Mouse (Mus musculus) spleen, adult 2 months (tissue): ENCODE data around the gene Zbtb26. TPM values are rescaled to one million over a fixed set of nuclear protein-coding genes. Genes with fewer than 3 reads are reported as not detected.

Experiments
- DNase-seq, 2 experiments: peaks; one replicate each; pipeline versions ENCODE4 v3.0.0 to v3.0.0-alpha.2; 2012 to 2021; ENCODE audit warnings: low spot score in 2 of 2, low read depth in 1 of 2
- H3K27ac ChIP-seq: fragments of 200-500 bp; 2 replicates; pipeline ENCODE4 v1.5.1; 2012; ENCODE audit warnings: low read length, inconsistent platforms; ENCODE audit not compliant: insufficient read depth
- H3K27me3 ChIP-seq: fragments of 200-500 bp; 2 replicates; pipeline ENCODE4 v1.6.1; 2012; ENCODE audit warnings: mild to moderate bottlenecking, moderate library complexity, low read length, inconsistent platforms; ENCODE audit not compliant: control insufficient read depth, insufficient read depth
- H3K36me3 ChIP-seq: fragments of 200-500 bp; 2 replicates; pipeline ENCODE4 v1.6.1; 2012; ENCODE audit warnings: mild to moderate bottlenecking, low read length, inconsistent platforms; ENCODE audit not compliant: control insufficient read depth, insufficient read depth
- H3K4me1 ChIP-seq: fragments of 200-500 bp; 2 replicates; pipeline ENCODE4 v1.6.1; 2011; ENCODE audit warnings: inconsistent platforms; ENCODE audit not compliant: control insufficient read depth, insufficient read depth, insufficient read length
- H3K4me3 ChIP-seq: fragments of 200-500 bp; 2 replicates; pipeline ENCODE4 v1.5.1; 2011; ENCODE audit warnings: mild to moderate bottlenecking, inconsistent platforms; ENCODE audit not compliant: insufficient read depth, insufficient read length; ENCODE audit errors: extremely low read depth
- CTCF ChIP-seq: fragments of 200-500 bp; IDR thresholded peaks from 2 replicates; pipeline ENCODE4 v1.5.1; 2011; ENCODE audit warnings: mild to moderate bottlenecking, inconsistent platforms; ENCODE audit not compliant: insufficient read depth, insufficient read length, insufficient replicate concordance; ENCODE audit errors: extremely low read depth
- POLR2A ChIP-seq: fragments of 200-500 bp; IDR thresholded peaks from 2 replicates; pipeline ENCODE4 v1.6.1; 2011; ENCODE audit warnings: low read depth, low read length, inconsistent platforms
- WGBS: fragments of 180-500 bp; shearing (Covaris S2); methylation state at CpG from one replicate; pipeline ENCODE4 v1.1.7; 2018; 5-methylcytosine and 5-hydroxymethylcytosine counted together
- polyA plus RNA-seq: library from polyadenylated mRNA; depleted of rRNA; stranded (reverse); fragments of >200 nt; gene quantifications from 2 replicates; pipeline ENCODE4 v1.2.3, GENCODE M21; 2012

Zbtb26 gene
- polyA plus RNA-seq, 1 experiment: 1.9 TPM

GRCm38 (mm10) chr2:37466266-37466665, 23.3 kb upstream of the Zbtb26 start:
- H3K4me1 ChIP-seq: no peaks in the 10 kb centered on the region
- 89% methylated on average over 4 of the region's 4 CpGs for WGBS
- peaks cover 1% of the 10 kb centered on the region; the same call in 1 of the 2 replicates for H3K36me3 ChIP-seq
- H3K27ac ChIP-seq: no peak overlapping the region
- H3K27me3 ChIP-seq: no peaks in the 10 kb centered on the region
- no peak for DNase-seq
- H3K4me3 ChIP-seq: no peak overlapping the region
- TF ChIP-seq CTCF (no peak), POLR2A (no peak)

- no peaks in the 10 kb centered on the region for H3K4me1 ChIP-seq
- H3K4me3 ChIP-seq: no peak overlapping the region
- no peaks in the 10 kb centered on the region for H3K36me3 ChIP-seq
- TF ChIP-seq POLR2A: no peak
- no peak for TF ChIP-seq CTCF
- DNase-seq: no peak
- 97% methylated on average over 4 of the region's 4 CpGs for WGBS
- no peaks in the 10 kb centered on the region for H3K27me3 ChIP-seq
- H3K27ac ChIP-seq: no peak overlapping the region
Observed at GRCm38 (mm10) chr2:37460707-37461106, 17.8 kb upstream of the Zbtb26 start.

- H3K27ac ChIP-seq: peak overlapping the region; percentile 50; the same call in 1 of the 2 replicates
- no peak for TF ChIP-seq POLR2A
- no peak for TF ChIP-seq CTCF
- no peaks in the 10 kb centered on the region for H3K36me3 ChIP-seq
Observed at GRCm38 (mm10) chr2:37452376-37452760, 9.4 kb upstream of the Zbtb26 start.

GRCm38 (mm10) chr2:37451667-37452375, 8.9 kb upstream of the Zbtb26 start:
- peak overlapping the region; percentile 54 for H3K27ac ChIP-seq
- no peaks in the 10 kb centered on the region for H3K27me3 ChIP-seq
- no peak for TF ChIP-seq CTCF
- peak; percentile 51 for TF ChIP-seq POLR2A
- no peaks in the 10 kb centered on the region for H3K4me1 ChIP-seq
- peak; percentile 86 to 92 for DNase-seq
- H3K36me3 ChIP-seq: no peaks in the 10 kb centered on the region
- peak overlapping the region; percentile 85 for H3K4me3 ChIP-seq
- 9% methylated on average over 31 of the region's 44 CpGs for WGBS

More at GRCm38 (mm10) chr2:37452376-37452760, 9.4 kb upstream of the Zbtb26 start:
- H3K27me3 ChIP-seq: no peaks in the 10 kb centered on the region
- WGBS: under 1% methylated on average over 21 of the region's 24 CpGs
- H3K4me3 ChIP-seq: peak overlapping the region; percentile 85
- H3K4me1 ChIP-seq: no peaks in the 10 kb centered on the region
- no peak for DNase-seq

GRCm38 (mm10) chr2:37431609-37432008, 11.3 kb downstream of the Zbtb26 start:
- WGBS: 44% methylated on average over 7 of the region's 7 CpGs
- no peak overlapping the region for H3K27ac ChIP-seq
- peaks cover 3% of the 10 kb centered on the region; the same call in 1 of the 2 replicates for H3K4me1 ChIP-seq
- no peak for TF ChIP-seq CTCF
- no peak for TF ChIP-seq POLR2A
- H3K4me3 ChIP-seq: no peak overlapping the region; the same call in 1 of the 2 replicates
- H3K27me3 ChIP-seq: no peaks in the 10 kb centered on the region
- no peak for DNase-seq
- peaks cover 3% of the 10 kb centered on the region; the same call in 1 of the 2 replicates for H3K36me3 ChIP-seq

GRCm38 (mm10) chr2:37430593-37431464, 12.1 kb downstream of the Zbtb26 start:
- peaks cover 3% of the 10 kb centered on the region; the same call in 1 of the 2 replicates for H3K36me3 ChIP-seq
- H3K27ac ChIP-seq: peak overlapping the region; percentile 80
- peak overlapping the region; percentile 93 for H3K4me3 ChIP-seq
- DNase-seq: peak; percentile 79 to 81
- under 1% methylated on average over 38 of the region's 38 CpGs for WGBS
- TF ChIP-seq POLR2A (peak; percentile 22; the same call in 1 of the 2 replicates), CTCF (no peak)
- H3K27me3 ChIP-seq: no peaks in the 10 kb centered on the region
- H3K4me1 ChIP-seq: peaks cover 3% of the 10 kb centered on the region; the same call in 1 of the 2 replicates
